Mouse (Mus musculus) heart, postnatal 14 days (tissue): ENCODE results near the gene Erfe. TPM values are rescaled to one million over a fixed set of nuclear protein-coding genes. Genes with fewer than 3 reads are reported as not detected.

Experiments
- DNase-seq, 2 experiments: peaks; one replicate each; pipeline ENCODE4 v3.0.0; 2021 to 2022
- intact Hi-C: fragments of 180-260 bp; cut with DNase I; formaldehyde crosslinking; loops from one replicate; pipeline ENCODE4 v1.15.1; 2025
- total RNA-seq, 2 experiments: library from RNA; stranded (reverse); gene quantifications; 2 replicates each; pipeline ENCODE4 v1.2.3; 2021

Erfe gene
- total RNA-seq, 2 experiments from 2014 or later = 0.15 to 0.41 TPM

DNA sequence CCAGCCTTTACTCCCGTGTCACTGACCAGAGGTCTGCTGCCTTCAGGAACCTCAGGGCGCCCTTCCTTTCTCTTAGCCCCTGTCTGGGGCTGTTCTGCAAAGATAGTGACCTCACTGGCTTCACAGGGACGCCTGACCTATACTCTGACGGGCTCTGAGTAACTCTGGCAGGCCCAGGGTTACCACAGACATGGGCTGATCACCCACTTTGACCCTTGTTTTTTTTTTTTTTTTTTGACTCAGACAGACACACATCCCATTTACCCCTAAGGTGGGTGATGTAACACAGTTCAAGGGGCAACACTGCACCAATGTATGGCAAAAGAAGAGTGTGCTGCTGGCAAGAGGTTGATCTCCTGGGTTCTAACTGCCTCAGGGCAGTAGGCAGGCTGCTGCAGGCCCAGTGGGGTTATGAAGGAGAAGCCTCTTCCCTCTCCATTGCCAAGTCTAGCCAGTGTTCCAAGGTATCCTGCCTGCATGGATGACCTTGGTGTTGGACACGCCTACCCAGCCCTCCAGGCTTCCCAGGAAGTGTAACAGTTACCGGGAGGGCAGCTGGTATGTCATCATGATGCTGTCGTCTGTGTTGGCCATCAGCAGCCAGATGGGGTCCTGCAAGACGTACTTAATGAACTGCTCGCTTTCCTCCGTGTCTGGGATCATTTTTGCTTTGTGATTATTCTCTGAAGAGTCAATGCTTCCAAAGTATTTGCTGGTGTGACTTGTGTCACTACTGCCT is 53.8 kb downstream of the Erfe start:
- no peak for DNase-seq
- intact Hi-C loops = no loop called here

DNA sequence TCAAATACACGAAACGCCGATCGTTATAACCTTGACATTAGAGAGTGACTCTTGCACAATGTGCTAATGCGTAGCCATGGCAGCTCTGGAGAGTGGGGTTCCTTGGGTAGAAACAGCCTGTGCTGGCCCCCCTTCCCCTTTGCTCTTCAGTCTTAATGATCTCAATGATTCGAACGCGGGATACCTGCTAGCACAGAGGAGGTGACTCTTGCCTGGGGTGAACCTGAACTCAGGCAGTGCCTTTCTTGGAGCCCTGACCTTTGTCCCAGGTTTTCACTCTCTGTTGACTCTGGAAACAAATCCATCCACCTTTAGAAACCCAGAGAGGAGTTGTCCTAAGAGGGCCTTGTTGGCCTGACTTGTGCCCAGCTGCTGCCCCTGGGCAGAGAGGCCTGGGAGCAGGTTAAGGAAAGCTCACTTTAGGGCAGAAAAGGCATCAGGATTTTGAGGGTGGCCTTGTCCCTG is 54.4 kb downstream of the Erfe start:
- intact Hi-C loops = no loop called here
- DNase-seq = no peak

Other genes with a start within 250 kb of the Erfe start
- under 1 TPM; 0.10 to 0.12 TPM for gene Rbm44, start 221.3 kb upstream of the Erfe start, total RNA-seq
- 10 to 100 TPM; 10.5 to 13.6 TPM for gene Ramp1, start 186.6 kb upstream of the Erfe start, total RNA-seq
- gene Ube2f, start 116.1 kb upstream of the Erfe start, total RNA-seq = 10 to 100 TPM; 50.2 to 56.7 TPM
- gene Scly, start 68.1 kb upstream of the Erfe start, total RNA-seq = 10 to 100 TPM; 11.4 to 15.6 TPM
- gene Espnl, start 44.4 kb upstream of the Erfe start, total RNA-seq = not detected
- gene Klhl30, start 15.4 kb upstream of the Erfe start, total RNA-seq = 10 to 100 TPM; 43.9 to 47.6 TPM
- 10 to 100 TPM; 45.4 to 46.7 TPM for gene Ilkap, start 32.4 kb downstream of the Erfe start, total RNA-seq
- 10 to 100 TPM; 16.8 to 20.1 TPM for gene Hes6, start 47.6 kb downstream of the Erfe start, total RNA-seq
- 10 to 100 TPM; 12.3 to 18.9 TPM for gene Per2, start 92.9 kb downstream of the Erfe start, total RNA-seq
- 1 to 10 TPM; 4.6 to 5.9 TPM for gene Traf3ip1, start 128.2 kb downstream of the Erfe start, total RNA-seq
- gene Asb1, start 174.1 kb downstream of the Erfe start, total RNA-seq = 10 to 100 TPM; 19.8 to 20.3 TPM